Mouse (Mus musculus) ES-Bruce4 (cell line): ENCODE measurements around the gene Pigc.

Experiments
- CTCF ChIP-seq: IDR thresholded peaks from one replicate; pipeline ENCODE4 v1.8.1; 2011; ENCODE audit warnings: low read depth, low read length
- EP300 ChIP-seq: IDR thresholded peaks from 2 replicates; pipeline ENCODE4 v1.6.1; 2011; ENCODE audit warnings: low read depth, low read length; ENCODE audit not compliant: insufficient read depth
- POLR2A ChIP-seq: IDR thresholded peaks from one replicate; pipeline ENCODE4 v1.8.1; 2011; ENCODE audit warnings: low read length; ENCODE audit not compliant: insufficient read depth

- no peak for TF ChIP-seq CTCF
- TF ChIP-seq POLR2A = no peak
- TF ChIP-seq EP300 = no peak
Measured at GRCm38 (mm10) chr1:161932286-161932685, 36.7 kb upstream of the Pigc start.
